Mouse (Mus musculus) B cell, adult 62 days (primary cell): ENCODE measurements around the gene Rtkn. TPM values are rescaled to one million over a fixed set of nuclear protein-coding genes. Genes with fewer than 3 reads are reported as not detected.

Experiments
- total RNA-seq: library from RNA; stranded (reverse); gene quantifications from 4 replicates; pipeline ENCODE4 v1.2.4, GENCODE M21; 2023

The Rtkn gene
- not detected in 4 replicates for total RNA-seq

DNA sequence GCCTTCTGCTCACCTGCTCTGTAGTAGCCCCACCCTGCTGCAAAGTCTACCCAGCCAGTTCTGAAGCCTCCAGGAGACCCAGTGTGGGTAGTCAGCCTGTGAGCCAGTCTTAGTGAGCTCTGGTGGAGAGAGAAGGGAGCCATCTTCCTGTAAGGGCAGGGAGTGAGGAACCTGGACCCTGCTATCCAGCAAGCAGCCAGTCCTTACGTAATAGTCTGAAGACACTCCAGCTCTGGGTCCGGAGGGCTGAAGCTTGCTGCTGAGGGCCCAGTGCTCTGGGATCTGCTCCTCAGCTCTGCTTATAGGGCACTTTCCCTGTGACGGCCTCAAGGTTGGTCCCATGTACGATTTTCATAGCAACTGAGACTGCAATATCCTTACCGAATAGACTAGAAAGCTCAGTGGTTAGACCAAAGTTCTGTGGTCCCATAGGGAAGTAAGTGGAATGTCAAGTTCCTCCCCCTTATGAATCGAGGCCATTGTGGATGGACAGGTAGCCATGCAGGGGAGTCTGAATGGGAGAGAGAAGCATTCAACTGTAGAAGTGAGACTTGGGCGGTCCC, at the start of gene Rtkn:
TSS of gene Rtkn (plus strand) at position 513 of the 563 bp plus-strand sequence.

DNA sequence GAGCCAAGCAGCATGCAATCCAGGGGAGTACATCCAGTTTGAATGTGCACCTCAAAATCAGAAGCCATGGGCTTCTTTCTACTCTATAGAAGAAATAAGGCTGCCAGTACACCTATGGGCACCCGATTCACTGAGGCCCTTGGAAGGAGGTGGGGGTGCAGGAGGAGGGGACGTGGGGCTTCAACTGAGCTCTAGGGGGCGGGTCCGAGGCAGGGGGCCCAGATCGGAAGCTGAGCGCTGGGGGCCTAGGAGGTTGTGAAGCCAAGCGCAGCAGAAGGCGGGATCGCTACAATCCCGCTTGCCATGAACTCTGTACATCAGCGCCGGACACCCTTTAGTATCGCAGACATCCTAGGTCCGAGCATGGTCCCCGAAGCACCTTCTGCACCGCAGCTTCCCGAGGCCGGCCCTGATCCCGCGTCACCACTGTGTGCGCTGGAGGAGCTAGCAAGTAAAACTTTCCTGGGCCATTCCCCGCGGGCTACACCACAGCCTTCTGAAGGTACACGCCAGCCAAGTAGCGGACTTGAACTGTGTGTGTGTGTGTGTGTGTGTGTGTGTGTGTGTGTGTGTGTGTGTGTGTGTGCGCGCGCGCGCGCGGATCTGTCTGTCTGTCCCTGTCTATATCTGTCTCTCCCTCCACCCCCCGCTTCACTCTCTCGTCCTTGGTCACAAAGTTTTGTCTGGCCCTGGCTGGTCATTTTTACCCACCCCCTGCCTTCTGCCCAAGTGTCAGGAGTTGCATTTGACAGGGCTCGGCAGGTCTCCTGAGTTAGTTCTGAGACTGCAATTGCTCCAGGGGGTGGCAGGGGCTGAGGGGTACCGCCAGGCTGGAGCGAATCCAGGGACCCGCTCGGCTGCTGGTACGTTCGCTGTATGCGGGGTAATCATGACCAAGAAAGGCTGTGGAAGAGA, 48.9 kb upstream of the Rtkn start, which contains the start of gene Lbx2:
TSS of gene Lbx2 (plus strand) at position 247 of the 915 bp plus-strand sequence.

DNA sequence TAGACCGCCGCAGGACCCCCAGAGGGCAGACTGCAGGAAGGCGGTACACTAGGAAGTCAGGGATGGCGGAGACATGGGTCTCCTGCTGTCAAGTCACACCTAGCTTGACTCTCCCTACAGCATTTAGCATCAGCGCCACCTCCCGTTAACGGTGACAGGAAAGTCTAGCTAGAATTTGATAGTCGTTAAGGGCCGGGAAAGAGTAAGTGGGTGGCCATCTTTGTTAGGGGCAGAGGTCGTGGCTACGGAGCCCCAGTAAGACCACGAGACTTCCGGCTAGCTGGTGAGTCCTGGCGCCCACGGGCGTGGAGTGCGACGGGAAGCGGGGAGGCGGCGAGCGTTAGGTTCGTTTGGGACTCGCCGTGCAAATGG, 34.0 kb upstream of the Rtkn start, which contains the start of the genes Ccdc142 and Gm42688:
TSS of gene Ccdc142 (plus strand) at position 286 of the 372 bp plus-strand sequence.
TSS of gene Gm42688 (plus strand) at position 302 of the 372 bp plus-strand sequence.

DNA sequence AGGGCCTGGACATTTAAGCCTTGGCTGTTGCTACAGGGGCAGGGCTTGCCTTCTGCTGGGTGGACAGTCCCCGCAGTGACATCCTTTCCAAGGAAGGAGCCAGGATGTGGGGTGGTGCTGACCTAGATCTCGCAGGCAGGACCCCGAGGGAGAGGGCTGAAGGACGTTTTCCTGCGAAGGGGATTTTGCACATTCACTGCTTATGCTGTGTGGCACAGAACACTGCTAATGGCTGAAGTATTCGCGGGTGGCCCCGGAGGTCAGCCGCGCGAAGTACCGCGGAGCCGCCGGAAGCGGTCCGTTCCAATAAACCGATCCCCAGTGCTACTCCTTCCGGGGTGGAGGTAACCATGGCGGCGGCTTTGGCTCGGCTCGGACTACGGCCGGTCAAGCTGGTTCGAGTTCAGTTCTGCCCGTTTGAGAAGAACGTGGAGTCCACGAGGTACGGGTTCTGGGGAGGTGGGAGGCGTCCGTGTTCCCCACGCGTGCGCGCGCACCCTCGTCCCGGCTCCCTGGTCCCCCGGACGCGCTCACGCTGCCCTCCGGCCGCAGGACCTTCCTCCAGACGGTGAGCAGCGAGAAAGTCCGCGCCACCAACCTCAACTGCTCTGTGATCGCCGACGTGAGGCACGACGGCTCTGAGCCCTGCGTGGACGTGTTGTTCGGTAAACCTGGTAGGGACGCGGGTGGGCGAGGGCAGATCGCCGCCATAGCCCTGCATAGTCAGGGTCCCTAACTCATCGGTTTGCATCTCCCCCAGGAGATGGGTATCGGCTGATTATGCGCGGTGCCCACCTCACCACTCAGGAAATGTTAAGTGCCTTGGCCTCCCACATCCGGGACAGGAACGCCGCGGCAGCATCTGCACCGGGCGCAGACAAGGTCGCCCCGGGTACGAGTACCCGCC, 26.2 kb upstream of the Rtkn start, which contains the start of gene Mrpl53:
TSS of gene Mrpl53 (plus strand) at position 279 of the 907 bp plus-strand sequence.

DNA sequence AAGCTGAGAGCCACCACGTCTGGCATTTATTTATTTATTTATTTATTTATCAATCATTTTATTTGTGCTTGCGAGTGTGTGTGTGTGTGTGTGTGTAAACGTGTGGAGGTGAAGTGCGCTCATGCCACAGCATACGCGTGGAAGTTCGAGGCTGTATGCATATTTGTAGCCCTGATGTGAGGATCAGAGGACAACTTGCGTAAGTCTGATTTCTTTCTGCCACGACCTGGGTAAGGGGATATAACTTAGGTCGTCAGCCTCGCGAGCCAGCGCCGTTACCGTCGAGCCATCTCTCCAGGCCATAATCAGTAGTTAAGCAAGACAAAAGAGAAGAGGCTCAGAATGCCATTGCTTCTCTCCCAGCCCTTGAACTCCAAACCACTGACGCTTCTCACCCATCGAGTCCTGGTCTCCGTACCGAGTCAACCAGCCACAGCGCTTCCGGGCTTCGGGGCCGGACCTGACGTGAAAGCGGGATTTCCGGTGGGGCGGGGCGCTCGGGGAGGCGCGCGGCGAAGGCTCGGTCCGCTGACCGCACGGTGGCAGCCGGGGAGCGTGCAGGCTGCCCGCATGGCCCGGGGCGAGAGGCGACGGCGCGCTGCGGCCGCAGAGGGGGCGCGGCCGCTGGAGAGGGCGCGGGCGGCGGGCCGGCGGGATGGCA, 20.1 kb upstream of the Rtkn start, which contains the start of gene Mogs:
TSS of gene Mogs (plus strand) at position 486 of the 661 bp plus-strand sequence.

DNA sequence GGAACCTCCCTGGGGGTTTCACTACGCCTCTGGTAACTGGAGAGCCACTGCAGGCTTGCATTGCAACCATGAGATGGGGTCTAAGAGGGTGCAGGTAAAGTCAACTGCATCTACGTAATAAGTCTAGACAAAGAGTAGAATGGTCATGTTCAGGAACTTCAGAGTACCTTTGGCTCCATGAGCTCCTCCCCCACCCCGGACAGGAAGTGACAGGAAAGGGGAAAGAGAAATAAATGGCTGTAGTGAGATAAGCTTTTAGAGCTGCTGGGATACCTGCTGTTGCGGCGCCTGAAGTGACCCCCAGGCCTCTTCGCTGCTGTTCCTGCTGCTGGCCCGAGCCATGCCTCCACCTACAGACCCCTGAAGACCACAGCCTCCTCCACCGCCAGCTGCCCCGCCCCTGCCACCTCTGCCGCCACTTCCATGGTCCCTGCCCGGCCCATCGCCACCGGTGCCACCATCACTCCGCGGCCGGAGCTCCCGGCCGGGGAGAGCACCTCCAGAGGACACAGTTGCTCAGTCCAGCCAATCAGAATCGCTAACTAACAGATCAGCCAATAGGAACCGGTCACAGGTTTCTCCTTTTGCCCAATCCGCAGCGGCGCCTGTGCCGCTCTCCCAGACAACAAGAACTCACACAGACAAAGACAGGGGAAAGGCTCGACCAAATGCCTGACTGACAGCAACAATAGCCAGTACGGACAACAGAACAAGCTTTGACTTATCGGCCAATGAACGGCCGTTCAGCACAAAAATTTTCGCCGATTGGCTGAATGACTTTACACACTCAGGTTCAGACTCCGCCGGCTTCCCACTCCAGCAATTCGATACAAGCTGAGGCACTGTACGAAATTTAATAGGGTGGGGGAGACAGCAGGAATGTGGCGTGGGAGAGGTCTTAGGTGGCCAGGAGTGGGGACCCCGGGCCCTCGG, 14.1 kb upstream of the Rtkn start, which contains the start of gene Wbp1:
TSS of gene Wbp1 (minus strand) at position 630 of the 933 bp plus-strand sequence.

DNA sequence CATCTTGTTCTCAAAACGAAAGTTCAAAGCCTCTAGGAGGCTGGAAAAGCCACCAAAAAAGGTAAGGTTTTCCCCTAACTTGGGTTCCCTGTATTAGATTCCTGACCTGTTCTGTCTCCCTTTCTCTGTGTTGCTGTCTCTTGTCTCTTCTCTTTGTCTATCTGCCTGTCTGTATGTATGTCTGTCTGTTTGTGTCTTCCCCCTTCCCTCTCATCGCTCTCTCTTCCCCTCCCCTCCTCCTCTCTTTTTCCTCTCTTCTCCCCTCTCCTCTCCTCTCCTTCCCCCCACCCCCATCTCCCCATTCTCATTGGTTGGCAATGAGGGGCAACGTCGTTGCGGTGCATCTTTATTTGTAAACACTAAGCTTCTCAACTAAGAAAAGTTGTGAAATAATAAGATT, 9.9 kb upstream of the Rtkn start, which contains the start of gene Ino80b:
TSS of gene Ino80b (minus strand) at position 101 of the 400 bp plus-strand sequence.

DNA sequence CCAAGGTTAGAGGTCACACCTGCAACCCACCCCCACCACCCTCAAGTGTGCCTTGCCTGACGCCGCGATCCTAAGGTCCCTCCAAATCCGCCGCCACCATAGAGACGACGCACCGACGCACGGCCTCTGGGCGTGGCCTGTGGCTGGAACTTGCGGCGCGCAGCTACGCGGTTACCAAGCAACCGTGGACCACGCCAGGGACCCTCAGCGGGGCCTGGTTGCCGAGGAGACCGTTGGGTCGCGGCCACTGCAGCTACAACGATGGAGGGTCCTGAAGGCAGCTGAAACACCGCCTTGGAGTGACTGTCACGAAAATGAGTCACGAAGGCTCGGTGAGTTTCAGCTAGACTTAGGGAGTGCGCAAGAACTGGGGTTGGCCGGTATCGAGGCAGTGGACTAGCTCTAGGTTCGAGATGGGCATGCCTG, 21.0 kb downstream of the Rtkn start, which contains the start of the genes Wdr54 and 1700003E16Rik:
TSS of gene Wdr54 (minus strand) at position 139 of the 426 bp plus-strand sequence.
TSS of gene 1700003E16Rik (plus strand) at position 146 of the 426 bp plus-strand sequence.

DNA sequence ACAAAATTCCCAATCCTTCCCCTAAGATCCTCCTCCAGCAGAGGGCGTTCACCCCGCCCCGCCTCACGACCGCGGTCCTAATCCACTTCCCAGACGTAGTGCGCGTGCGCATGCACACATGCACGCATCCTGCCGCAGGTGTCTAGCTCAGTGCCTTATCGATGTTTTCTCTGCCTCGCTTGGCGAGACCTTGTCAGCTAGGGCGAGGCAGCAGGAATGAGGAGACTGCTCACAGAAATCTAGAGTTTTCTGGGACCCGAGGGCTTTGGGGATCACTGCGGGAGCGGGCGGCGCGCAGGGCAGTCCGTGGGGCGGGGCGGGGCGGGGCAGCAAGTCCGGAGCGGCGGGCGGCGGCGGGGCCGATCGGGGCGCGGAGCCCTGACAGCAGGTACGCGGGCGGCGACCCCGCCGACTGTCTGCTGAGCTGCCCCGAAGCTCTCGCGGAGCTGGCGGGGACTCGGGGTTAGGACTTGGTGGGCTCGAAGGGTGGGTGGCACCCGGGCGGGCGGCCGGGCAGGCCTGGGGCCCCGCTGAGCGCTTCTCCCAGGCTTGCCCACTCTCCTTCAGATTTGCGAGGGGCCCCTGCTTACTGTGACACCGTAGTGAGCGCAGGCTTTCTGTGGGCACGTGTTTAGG, 30.5 kb downstream of the Rtkn start, which contains the start of gene Dctn1:
TSS of gene Dctn1 (plus strand) at position 314 of the 636 bp plus-strand sequence.

Other genes with a start within 250 kb of the Rtkn start
- gene Sema4f, start 195.7 kb upstream of the Rtkn start, total RNA-seq, result 0.28 to 1.8 TPM (median 0.59 TPM) in 4 replicates
- 2.1 to 4.3 TPM (median 3.0 TPM) in 4 replicates for gene M1ap, start 188.6 kb upstream of the Rtkn start, total RNA-seq
- gene Dok1, start 102.0 kb upstream of the Rtkn start, total RNA-seq, result 29.3 to 32.3 TPM (median 32.0 TPM) in 4 replicates
- 0.25 to 0.46 TPM in 2 of 4 replicates, not detected in the others for gene Loxl3, start 101.3 kb upstream of the Rtkn start, total RNA-seq
- gene Aup1, start 80.9 kb upstream of the Rtkn start, total RNA-seq, result 381 to 401 TPM (median 385 TPM) in 4 replicates
- gene Htra2, start 80.2 kb upstream of the Rtkn start, total RNA-seq, result 48.8 to 53.5 TPM (median 51.5 TPM) in 4 replicates
- 8.9 to 9.6 TPM (median 9.2 TPM) in 4 replicates for gene Dqx1, start 77.6 kb upstream of the Rtkn start, total RNA-seq
- gene Tlx2, start 65.2 kb upstream of the Rtkn start, total RNA-seq, result not detected in 4 replicates
- gene Pcgf1, start 57.6 kb upstream of the Rtkn start, total RNA-seq, result 21.1 to 26.0 TPM (median 23.4 TPM) in 4 replicates
- gene Lbx2, start 49.1 kb upstream of the Rtkn start, total RNA-seq, result not detected in 4 replicates
- gene Ccdc142, start 33.9 kb upstream of the Rtkn start, total RNA-seq, result 10.4 to 18.5 TPM (median 13.5 TPM) in 4 replicates
- 11.7 to 14.2 TPM (median 12.4 TPM) in 4 replicates for gene Gm42688, start 33.8 kb upstream of the Rtkn start, total RNA-seq
- 23.0 to 35.3 TPM (median 27.6 TPM) in 4 replicates for gene Mrpl53, start 26.4 kb upstream of the Rtkn start, total RNA-seq
- gene Mogs, start 20.0 kb upstream of the Rtkn start, total RNA-seq, result 27.6 to 34.5 TPM (median 31.8 TPM) in 4 replicates
- gene Wbp1, start 13.9 kb upstream of the Rtkn start, total RNA-seq, result 35.5 to 52.3 TPM (median 39.5 TPM) in 4 replicates
- gene Ino80b, start 10.0 kb upstream of the Rtkn start, total RNA-seq, result 28.0 to 34.1 TPM (median 31.1 TPM) in 4 replicates
- gene Wdr54, start 20.9 kb downstream of the Rtkn start, total RNA-seq, result 0.56 to 0.60 TPM in 2 of 4 replicates, not detected in the others
- gene 1700003E16Rik, start 20.9 kb downstream of the Rtkn start, total RNA-seq, result not detected in 4 replicates
- gene Dctn1, start 30.5 kb downstream of the Rtkn start, total RNA-seq, result 97.0 to 118 TPM (median 106 TPM) in 4 replicates
- gene Slc4a5, start 84.4 kb downstream of the Rtkn start, total RNA-seq, result not detected in 4 replicates
- gene Mthfd2, start 190.4 kb downstream of the Rtkn start, total RNA-seq, result 10.0 to 15.5 TPM (median 13.0 TPM) in 4 replicates
- 139 to 147 TPM (median 140 TPM) in 4 replicates for gene Mob1a, start 190.6 kb downstream of the Rtkn start, total RNA-seq
- 34.3 to 42.1 TPM (median 38.3 TPM) in 4 replicates for gene Bola3, start 213.7 kb downstream of the Rtkn start, total RNA-seq